In the genomic region with DNA sequence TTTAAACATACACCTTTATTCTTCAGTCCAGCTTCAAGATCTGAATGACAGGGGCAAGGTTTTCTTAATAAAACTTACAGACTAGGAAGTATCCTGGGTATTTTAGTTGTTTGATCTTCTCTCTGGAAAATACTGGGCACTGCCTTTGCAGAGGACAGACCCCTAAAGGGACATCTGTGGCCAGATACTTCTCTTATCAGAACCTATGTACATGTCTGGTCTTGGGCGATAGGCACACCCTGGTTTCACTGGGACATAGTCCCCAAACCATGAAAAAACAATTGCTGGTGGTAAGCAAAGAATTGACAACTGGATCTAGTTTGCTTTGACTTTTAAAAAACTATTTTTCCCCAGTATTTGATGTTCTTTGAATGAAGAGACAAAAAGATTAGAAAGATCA, we compare ENCODE assay signal across 21 mouse cellular contexts.
DNase-seq lines count a peak whose midpoint lies in the region; ATAC-seq and TF ChIP-seq lines count a peak whose summit lies in the region.
"Had no signal": no experiment of that assay in that cellular context is flagged by ENCODE, and none has a peak within 500 bp of the region (broad histone marks: within the 10 kb centered on the region; RNA-seq: fewer than 3 reads in every experiment).

No protein-coding gene starts in this region.

- no peak overlapping the region for H3K4me2 ChIP-seq in heart, embryonic 11.5 days
- H3K4me2 ChIP-seq in neural tube, embryonic 15.5 days = no peak overlapping the region
- H3K4me2 ChIP-seq: hindbrain, embryonic 15.5 days; midbrain, embryonic 12.5 days; neural tube, embryonic 13.5 days had no signal

- peaks cover 2% of the 10 kb centered on the region for H3K4me1 ChIP-seq in heart, embryonic 11.5 days (ENCODE audit: control insufficient read depth, insufficient read depth, low read length)
- H3K4me1 ChIP-seq in neural tube, embryonic 15.5 days = 0 out of 2 replicates have a peak, but pooled peaks cover 3% of the 10 kb centered on the region
- no peaks in the 10 kb centered on the region for H3K4me1 ChIP-seq in kidney, adult 2 months (ENCODE audit: control insufficient read depth, insufficient read depth, low read length)
- H3K4me1 ChIP-seq: hindbrain, embryonic 15.5 days had no signal

- 67% methylated on average over 1 of the region's 1 CpGs for WGBS in heart, embryonic 11.5 days (ENCODE audit: insufficient replicate concordance)
- WGBS in neural tube, embryonic 15.5 days = 88% methylated on average over 1 of the region's 1 CpGs
- 93% methylated on average over 1 of the region's 1 CpGs for WGBS in kidney, adult 2 months

- no peak overlapping the region for H3K4me3 ChIP-seq in heart, embryonic 11.5 days (ENCODE audit: low read depth, low read length)
- no peak overlapping the region for H3K4me3 ChIP-seq in neural tube, embryonic 15.5 days (replicated peaks)
- H3K4me3 ChIP-seq in kidney, adult 2 months (ENCODE audit: insufficient read depth, low read depth, low read length) = no peak overlapping the region
- H3K4me3 ChIP-seq: embryonic facial prominence, embryonic 10.5 days; gastrocnemius, adult 2 months; hindbrain, embryonic 15.5 days; midbrain, embryonic 12.5 days; neural tube, embryonic 13.5 days had no signal

- no peaks in the 10 kb centered on the region for H3K36me3 ChIP-seq in heart, embryonic 11.5 days (ENCODE audit: control insufficient read depth, insufficient read depth, low read length)
- H3K36me3 ChIP-seq in neural tube, embryonic 15.5 days = no peaks in the 10 kb centered on the region
- H3K36me3 ChIP-seq in kidney, adult 2 months (ENCODE audit: control insufficient read depth, insufficient read depth, low read length) = no peaks in the 10 kb centered on the region
- H3K36me3 ChIP-seq: embryonic facial prominence, embryonic 10.5 days; hindbrain, embryonic 15.5 days; midbrain, embryonic 12.5 days; neural tube, embryonic 13.5 days had no signal

- no peak overlapping the region for H3K27ac ChIP-seq in heart, embryonic 11.5 days (ENCODE audit: low read depth, low read length)
- H3K27ac ChIP-seq in neural tube, embryonic 15.5 days (replicated peaks) = no peak overlapping the region
- no peak overlapping the region for H3K27ac ChIP-seq in kidney, adult 2 months (ENCODE audit: insufficient read depth, low read depth, low read length)
- H3K27ac ChIP-seq: embryonic facial prominence, embryonic 10.5 days; gastrocnemius, adult 2 months; hindbrain, embryonic 15.5 days; midbrain, embryonic 12.5 days; neural tube, embryonic 13.5 days had no signal

- intact Hi-C loops in left cerebral cortex, postnatal 36 days (cut with DNase I) = no loop called here

- TF ChIP-seq CTCF in kidney, adult 2 months (conservative IDR thresholded peaks at IDR 0.05; ENCODE audit: insufficient read depth, insufficient read length, low read depth, low read length) = no peak

- peak; percentile 94 for ATAC-seq in heart, embryonic 11.5 days (replicated peaks; ENCODE audit: insufficient number of reproducible peaks, low FRiP score, low TSS enrichment)
- ATAC-seq in megakaryocyte progenitor cell, adult 5-6 weeks (replicated peaks; ENCODE audit: poor library complexity) = peak; percentile 91
- no peak for ATAC-seq in neural tube, embryonic 15.5 days (ENCODE audit: low FRiP score)
- ATAC-seq: forebrain, embryonic 16.5 days had no signal

- TF ChIP-seq POLR2A in kidney, adult 2 months (IDR thresholded peaks at IDR 0.05; ENCODE audit: low read depth, low read length) = no peak

- no peaks in the 10 kb centered on the region for H3K27me3 ChIP-seq in heart, embryonic 11.5 days (ENCODE audit: control insufficient read depth, insufficient read depth, low read length)
- H3K27me3 ChIP-seq in neural tube, embryonic 15.5 days (replicated peaks) = no peaks in the 10 kb centered on the region
- H3K27me3 ChIP-seq in kidney, adult 2 months (replicated peaks; ENCODE audit: control insufficient read depth, insufficient read depth, low read length) = no peaks in the 10 kb centered on the region
- H3K27me3 ChIP-seq: midbrain, embryonic 12.5 days; neural tube, embryonic 13.5 days had no signal

- H3K9me3 ChIP-seq in heart, embryonic 11.5 days (replicated peaks; ENCODE audit: control insufficient read depth, low read length) = no peaks in the 10 kb centered on the region
- no peaks in the 10 kb centered on the region for H3K9me3 ChIP-seq in neural tube, embryonic 15.5 days (replicated peaks)
- H3K9me3 ChIP-seq: embryonic facial prominence, embryonic 10.5 days; hindbrain, embryonic 15.5 days; midbrain, embryonic 12.5 days; neural tube, embryonic 13.5 days had no signal

- H3K9ac ChIP-seq in heart, embryonic 11.5 days (ENCODE audit: low read depth, low read length) = no peak overlapping the region
- H3K9ac ChIP-seq in neural tube, embryonic 15.5 days (replicated peaks) = no peak overlapping the region
- H3K9ac ChIP-seq: hindbrain, embryonic 15.5 days; midbrain, embryonic 12.5 days; neural tube, embryonic 13.5 days had no signal

- DNase-seq in heart, postnatal 4 days = no peak
- DNase-seq in c-Kit-positive CD71-negative TER-119-negative erythroid progenitor cells, embryonic 14.5 days (ENCODE audit: low read depth) = peak; percentile 4
- DNase-seq in liver = peak; percentile 79
- DNase-seq in left cerebral cortex, postnatal 36 days (ENCODE audit: low spot score in 2 of 2) = no peak
- no peak for DNase-seq in kidney, adult 2 months
- DNase-seq: adrenal gland, postnatal 25 days; cerebellum, postnatal 14 days; gastrocnemius, adult 2 months; heart, adult 18-20 months; kidney, adult 8-10 months; kidney, postnatal 36 days; right cerebral cortex, postnatal 14 days; thymus, adult 18-20 months had no signal

Comparison
In these comparisons a context has a peak if more than half of its experiments do, and no peak if none do; other contexts are left out.
1. DNase-seq: peak in c-Kit-positive CD71-negative TER-119-negative erythroid progenitor cells, embryonic 14.5 days (single experiment) and liver (single experiment); none in heart, postnatal 4 days (single experiment), left cerebral cortex, postnatal 36 days (0 of 2) and kidney, adult 2 months (single experiment).